Mouse (Mus musculus) heart, postnatal 0 days (tissue): ENCODE measurements around the gene Shc3.

Experiments used
- CTCF ChIP-seq: IDR thresholded peaks from 2 replicates; pipeline ENCODE4 v1.5.1; 2016; ENCODE audit warnings: antibody characterized with exemption, control low read depth, low read depth
- EP300 ChIP-seq: IDR thresholded peaks from 2 replicates; pipeline ENCODE4 v1.6.1; 2016; ENCODE audit warnings: antibody characterized with exemption, low read depth

DNA sequence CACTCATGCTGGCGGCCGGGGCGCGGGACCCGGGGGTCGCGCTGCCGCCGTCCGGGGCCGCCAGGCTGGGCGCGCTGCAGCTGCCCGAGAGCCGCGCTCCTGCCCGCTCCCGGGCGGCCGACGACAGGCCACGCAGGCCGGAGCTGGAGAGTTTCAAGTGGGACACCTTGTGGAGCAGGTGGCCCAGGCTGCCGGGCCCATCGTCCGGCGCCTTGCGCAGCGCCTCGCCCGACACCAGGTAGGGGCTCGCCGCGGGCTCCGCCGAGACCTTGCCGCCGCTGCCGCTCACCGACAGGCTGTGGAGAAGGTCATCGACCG is 2.2 kb downstream of the Shc3 start:
- TF ChIP-seq CTCF: no peak
- no peak for TF ChIP-seq EP300
